Mouse (Mus musculus) testis, adult 2 months (tissue): Measurements from ENCODE around the gene Crp. TPM values are rescaled to one million over a fixed set of nuclear protein-coding genes. Genes with fewer than 3 reads are reported as not detected.

ENCODE experiments used
- H3K27ac ChIP-seq: fragments of 200-500 bp; 2 replicates; pipeline ENCODE4 v1.5.1; 2012; ENCODE audit warnings: low read depth, low read length; ENCODE audit not compliant: control insufficient read depth, insufficient read depth
- H3K27me3 ChIP-seq: fragments of 200-500 bp; 2 replicates; pipeline ENCODE4 v1.6.1; 2012; ENCODE audit warnings: mild to moderate bottlenecking, low read length, moderate library complexity; ENCODE audit not compliant: control insufficient read depth, insufficient read depth
- H3K36me3 ChIP-seq: fragments of 200-500 bp; 2 replicates; pipeline ENCODE4 v1.6.1; 2012; ENCODE audit warnings: mild to moderate bottlenecking, low read length; ENCODE audit not compliant: control insufficient read depth, insufficient read depth
- H3K4me1 ChIP-seq: fragments of 200-500 bp; 2 replicates; pipeline ENCODE4 v1.6.1; 2012; ENCODE audit warnings: low read length; ENCODE audit not compliant: control insufficient read depth, insufficient read depth
- H3K4me3 ChIP-seq: fragments of 200-500 bp; 2 replicates; pipeline ENCODE4 v1.5.1; 2012; ENCODE audit warnings: low read depth, mild to moderate bottlenecking, low read length, moderate library complexity, mixed read lengths; ENCODE audit not compliant: control insufficient read depth
- CTCF ChIP-seq: fragments of 200-500 bp; IDR thresholded peaks from 2 replicates; pipeline ENCODE4 v1.5.1; 2012; ENCODE audit warnings: low read depth, mild to moderate bottlenecking, inconsistent platforms, low read length, moderate library complexity; ENCODE audit not compliant: control insufficient read depth, insufficient read depth, insufficient replicate concordance
- POLR2A ChIP-seq: fragments of 200-500 bp; IDR thresholded peaks from 2 replicates; pipeline ENCODE4 v1.6.1; 2012; ENCODE audit warnings: low read depth, mild to moderate bottlenecking, inconsistent platforms, low read length, moderate library complexity; ENCODE audit not compliant: control insufficient read depth
- polyA plus RNA-seq: library from polyadenylated mRNA; depleted of rRNA; stranded (reverse); fragments of >200 nt; gene quantifications from 2 replicates; pipeline ENCODE4 v1.2.3, GENCODE M21; 2012

The Crp gene
- polyA plus RNA-seq, 1 experiment: 0.46 TPM

DNA sequence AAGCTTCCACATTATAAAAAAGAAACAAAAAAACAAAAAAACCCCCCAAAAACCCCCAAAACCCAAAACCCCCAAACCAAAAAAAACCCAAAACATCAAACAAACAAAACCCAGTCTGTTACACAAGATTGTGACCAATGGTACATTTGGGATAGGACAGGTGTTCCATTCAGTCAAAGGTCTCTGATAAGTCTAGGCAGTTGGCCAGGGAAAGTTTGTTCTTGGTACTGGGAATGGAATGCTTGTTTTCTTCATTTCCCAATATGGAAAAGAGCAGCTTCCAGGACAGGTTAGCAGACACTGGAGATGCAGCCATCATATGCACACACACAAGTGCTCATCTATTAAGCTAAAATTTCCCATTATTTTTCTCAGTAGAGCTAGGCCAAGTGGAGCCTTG lies 433 bp upstream of the Crp start:
- Histone ChIP-seq H3K4me3 (no peak overlapping the region), H3K27ac (no peak overlapping the region), H3K27me3 (no peaks in the 10 kb centered on the region), H3K36me3 (no peaks in the 10 kb centered on the region), H3K4me1 (no peaks in the 10 kb centered on the region)
- TF ChIP-seq POLR2A (no peak), CTCF (no peak)

DNA sequence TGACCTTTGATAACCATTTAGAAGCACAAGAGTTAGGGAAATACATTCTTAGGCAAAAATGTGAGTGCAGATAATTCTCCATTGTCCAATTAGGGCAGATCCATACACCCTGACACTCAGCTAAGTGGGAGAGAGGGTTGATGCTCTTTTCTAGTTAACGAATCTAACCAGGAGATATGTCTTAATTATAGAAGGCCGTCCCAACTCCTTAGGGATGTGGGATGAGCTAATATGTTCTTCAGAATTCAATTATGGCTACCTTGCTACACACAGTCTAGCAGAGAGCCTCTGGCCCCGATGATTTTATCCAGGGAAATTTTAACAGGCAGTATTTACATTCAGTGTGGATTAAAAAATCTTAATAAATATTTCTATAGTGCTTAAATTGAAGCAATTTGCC lies 3.0 kb downstream of the Crp start:
- TF ChIP-seq POLR2A: no peak
- no peak for TF ChIP-seq CTCF
- H3K27ac ChIP-seq: no peak overlapping the region
- H3K36me3 ChIP-seq: no peaks in the 10 kb centered on the region
- H3K4me1 ChIP-seq: no peaks in the 10 kb centered on the region
- no peak overlapping the region for H3K4me3 ChIP-seq
- no peaks in the 10 kb centered on the region for H3K27me3 ChIP-seq

DNA sequence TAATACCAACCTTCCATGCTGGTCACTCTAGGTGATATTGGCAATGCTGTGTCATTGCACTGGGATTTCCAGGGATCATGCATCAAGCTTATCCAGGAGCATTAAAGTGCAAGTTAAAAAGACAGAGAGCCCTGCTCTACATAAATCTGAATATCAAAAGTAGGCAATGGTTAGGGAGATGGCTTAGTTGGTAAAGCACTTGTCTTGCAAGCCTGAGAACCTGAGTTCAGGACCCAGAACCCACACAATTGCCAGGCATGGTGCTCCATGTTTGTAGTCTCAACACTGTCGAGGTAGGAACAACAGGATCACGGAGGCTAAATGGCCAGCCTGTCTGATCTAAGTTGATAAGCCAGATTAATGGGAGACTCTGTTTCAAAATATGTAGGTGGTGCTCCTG lies 3.5 kb downstream of the Crp start:
- H3K27ac ChIP-seq: no peak overlapping the region
- no peaks in the 10 kb centered on the region for H3K4me1 ChIP-seq
- no peaks in the 10 kb centered on the region for H3K36me3 ChIP-seq
- no peak for TF ChIP-seq CTCF
- TF ChIP-seq POLR2A: no peak
- no peaks in the 10 kb centered on the region for H3K27me3 ChIP-seq
- H3K4me3 ChIP-seq: no peak overlapping the region

DNA sequence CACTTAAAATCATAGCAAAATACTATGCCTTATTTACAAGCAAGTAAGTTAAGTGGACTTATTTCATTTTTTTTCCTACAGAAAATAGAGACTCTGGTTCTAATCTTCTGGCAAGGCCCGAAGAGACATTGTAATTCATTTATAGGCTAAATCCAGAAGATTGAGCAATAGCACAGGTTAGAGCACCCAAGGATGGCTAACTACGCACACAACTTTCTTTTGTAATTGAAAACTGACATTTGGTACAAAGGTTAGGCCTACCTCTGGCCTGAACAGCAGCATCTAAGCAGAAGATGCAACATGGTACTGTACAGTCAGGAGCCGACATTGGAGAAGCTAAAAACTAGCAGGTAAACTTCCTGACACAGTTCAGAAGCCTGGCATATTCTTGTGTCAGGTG lies 4.0 kb downstream of the Crp start:
- H3K36me3 ChIP-seq: no peaks in the 10 kb centered on the region
- no peak for TF ChIP-seq POLR2A
- TF ChIP-seq CTCF: no peak
- no peak overlapping the region for H3K27ac ChIP-seq
- no peaks in the 10 kb centered on the region for H3K27me3 ChIP-seq
- H3K4me3 ChIP-seq: no peak overlapping the region
- H3K4me1 ChIP-seq: no peaks in the 10 kb centered on the region

DNA sequence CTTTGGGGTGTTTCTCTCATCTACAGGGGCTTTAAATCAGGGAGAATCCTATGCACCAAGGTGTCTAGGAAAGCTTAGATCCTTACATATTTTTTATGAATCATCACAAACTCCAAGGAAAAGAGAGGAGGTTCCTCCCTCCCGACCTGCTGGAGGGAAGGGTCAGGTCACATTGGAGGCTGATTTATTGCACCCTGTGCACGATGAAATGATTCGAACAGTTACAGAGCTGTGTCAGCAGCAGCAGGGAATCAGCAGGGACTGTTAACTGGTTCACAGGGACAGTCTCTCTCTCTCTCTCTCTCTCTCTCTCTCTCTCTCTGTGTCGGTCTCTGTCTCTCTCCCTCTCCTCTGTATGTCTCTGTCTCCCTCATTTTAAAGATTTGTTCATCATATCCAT lies 6.9 kb downstream of the Crp start:
- Histone ChIP-seq H3K4me1 (no peaks in the 10 kb centered on the region), H3K27ac (no peak overlapping the region), H3K36me3 (no peaks in the 10 kb centered on the region), H3K4me3 (no peak overlapping the region), H3K27me3 (no peaks in the 10 kb centered on the region)
- TF ChIP-seq POLR2A (no peak), CTCF (no peak)

DNA sequence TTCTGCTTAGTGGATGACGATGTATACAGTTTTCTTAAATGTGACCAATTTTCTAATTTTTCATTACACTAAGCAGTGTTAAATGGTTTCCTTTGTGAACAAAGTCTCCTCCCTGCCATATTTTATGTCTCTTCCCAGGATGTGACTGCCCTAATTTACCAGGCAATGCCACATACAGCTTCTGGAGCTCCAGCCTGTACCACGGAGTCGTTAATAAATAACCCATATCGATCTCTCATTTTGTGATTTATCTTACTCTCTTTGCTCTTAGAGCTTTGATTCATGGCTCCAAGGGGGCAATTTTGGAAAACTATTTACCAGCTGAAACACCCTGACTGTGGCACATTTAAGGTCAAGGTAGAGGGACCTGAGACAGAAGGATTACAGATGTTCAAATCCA lies 8.4 kb downstream of the Crp start:
- TF ChIP-seq POLR2A (no peak), CTCF (no peak)
- Histone ChIP-seq H3K36me3 (no peaks in the 10 kb centered on the region), H3K27me3 (no peaks in the 10 kb centered on the region), H3K4me3 (no peak overlapping the region), H3K4me1 (no peaks in the 10 kb centered on the region), H3K27ac (no peak overlapping the region)

DNA sequence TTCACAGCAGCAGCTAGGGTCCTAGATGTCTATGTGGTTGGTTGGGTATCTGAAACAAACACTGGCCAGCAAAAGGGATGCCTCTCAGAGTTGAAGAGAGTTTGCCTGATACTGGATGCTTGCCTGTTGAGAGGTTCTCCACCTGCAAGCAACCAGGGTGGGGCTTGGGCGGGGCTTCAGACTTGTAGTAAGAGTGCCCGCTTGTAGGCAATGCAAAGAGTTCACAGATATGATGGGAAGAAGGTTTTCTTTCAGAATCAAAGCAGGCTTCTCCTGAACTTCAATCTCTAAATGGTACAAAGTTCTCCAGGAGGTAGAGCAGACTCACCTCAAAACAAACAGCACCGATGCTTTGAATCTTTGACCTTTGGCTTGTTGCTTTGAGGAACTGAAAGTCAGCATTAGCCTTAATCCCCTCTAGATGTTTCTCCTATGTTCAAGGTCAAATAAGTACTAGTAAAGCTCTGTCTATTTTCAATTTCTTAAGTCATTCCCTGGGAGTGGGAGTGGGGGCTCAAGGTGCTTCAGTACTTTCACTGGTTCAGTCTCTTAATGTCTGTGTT lies 12.0 kb downstream of the Crp start:
- H3K27ac ChIP-seq: no peak overlapping the region
- no peak overlapping the region for H3K4me3 ChIP-seq
- no peaks in the 10 kb centered on the region for H3K36me3 ChIP-seq
- TF ChIP-seq CTCF (no peak), POLR2A (no peak)
- no peaks in the 10 kb centered on the region for H3K27me3 ChIP-seq
- no peaks in the 10 kb centered on the region for H3K4me1 ChIP-seq

DNA sequence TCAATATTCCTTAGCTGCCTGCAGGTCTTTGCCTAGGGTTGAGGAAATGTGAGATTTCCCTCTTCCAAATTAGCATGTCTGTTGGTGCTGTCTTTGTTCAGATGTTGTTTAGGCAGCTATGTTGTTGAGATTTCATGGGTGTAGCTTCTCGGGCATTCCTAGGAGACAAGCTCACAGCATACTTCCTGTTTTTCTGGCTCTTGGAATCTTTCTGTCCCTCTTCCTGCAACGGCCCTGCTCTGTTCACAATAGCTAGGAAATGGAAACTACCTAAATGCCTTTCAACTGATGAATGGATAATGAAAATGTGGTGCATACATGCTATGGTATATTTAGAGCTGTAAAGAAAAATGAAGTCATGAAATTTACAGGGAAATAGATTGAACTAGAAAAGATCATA lies 13.5 kb downstream of the Crp start:
- no peaks in the 10 kb centered on the region for H3K27me3 ChIP-seq
- no peak overlapping the region for H3K27ac ChIP-seq
- H3K4me3 ChIP-seq: no peak overlapping the region
- no peak for TF ChIP-seq POLR2A
- no peak for TF ChIP-seq CTCF
- H3K36me3 ChIP-seq: no peaks in the 10 kb centered on the region
- H3K4me1 ChIP-seq: no peaks in the 10 kb centered on the region
